Mouse (Mus musculus): ENCODE results near the gene Exoc4.

Gene Exoc4

DNA sequence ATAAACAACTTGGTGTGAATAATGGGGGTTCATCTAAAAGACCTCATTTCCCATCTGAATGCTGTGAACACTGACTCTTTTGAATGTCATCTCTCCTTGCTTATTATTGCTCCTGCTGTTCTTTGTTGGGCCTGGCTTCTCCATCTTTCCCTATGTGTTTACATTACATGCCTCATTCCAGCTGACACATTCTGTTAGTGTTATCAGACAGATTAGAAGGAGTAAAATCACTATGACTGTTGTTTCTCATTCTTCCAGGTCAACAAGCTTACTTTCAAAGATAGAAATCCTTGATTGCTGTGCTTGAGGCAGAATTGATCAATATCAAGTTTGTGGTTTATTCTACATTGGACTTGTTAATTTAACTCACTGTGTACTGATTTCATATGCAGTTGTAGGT lies 377.0 kb downstream of the Exoc4 start:
- DNase-seq (ENCODE audit: low spot score in 2 of 2): no peak

DNA sequence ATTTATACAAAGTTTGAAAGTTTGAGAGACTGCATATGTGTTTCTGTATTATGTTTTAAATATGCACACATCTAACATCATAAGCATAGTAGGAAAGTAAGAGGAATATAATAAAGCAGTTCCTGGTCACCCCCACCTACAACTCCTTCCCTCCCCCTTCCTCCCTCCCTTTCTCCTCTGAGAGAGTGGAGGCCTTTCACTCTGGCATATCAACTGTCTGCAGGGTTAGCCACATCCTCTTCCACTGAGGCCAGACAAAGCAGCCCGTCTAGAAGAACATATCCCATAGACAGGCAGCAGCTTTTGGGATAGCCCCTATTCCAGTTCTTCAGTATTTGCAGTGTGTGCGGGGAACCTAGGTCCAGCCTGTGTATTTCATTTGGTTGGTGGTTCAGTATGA lies 382.2 kb downstream of the Exoc4 start:
- DNase-seq (ENCODE audit: low spot score in 2 of 2): no peak

GRCm38 (mm10) chr6:33637192-33637591 lies 388.3 kb downstream of the Exoc4 start:
- no peak for DNase-seq (ENCODE audit: low spot score in 2 of 2)

DNA sequence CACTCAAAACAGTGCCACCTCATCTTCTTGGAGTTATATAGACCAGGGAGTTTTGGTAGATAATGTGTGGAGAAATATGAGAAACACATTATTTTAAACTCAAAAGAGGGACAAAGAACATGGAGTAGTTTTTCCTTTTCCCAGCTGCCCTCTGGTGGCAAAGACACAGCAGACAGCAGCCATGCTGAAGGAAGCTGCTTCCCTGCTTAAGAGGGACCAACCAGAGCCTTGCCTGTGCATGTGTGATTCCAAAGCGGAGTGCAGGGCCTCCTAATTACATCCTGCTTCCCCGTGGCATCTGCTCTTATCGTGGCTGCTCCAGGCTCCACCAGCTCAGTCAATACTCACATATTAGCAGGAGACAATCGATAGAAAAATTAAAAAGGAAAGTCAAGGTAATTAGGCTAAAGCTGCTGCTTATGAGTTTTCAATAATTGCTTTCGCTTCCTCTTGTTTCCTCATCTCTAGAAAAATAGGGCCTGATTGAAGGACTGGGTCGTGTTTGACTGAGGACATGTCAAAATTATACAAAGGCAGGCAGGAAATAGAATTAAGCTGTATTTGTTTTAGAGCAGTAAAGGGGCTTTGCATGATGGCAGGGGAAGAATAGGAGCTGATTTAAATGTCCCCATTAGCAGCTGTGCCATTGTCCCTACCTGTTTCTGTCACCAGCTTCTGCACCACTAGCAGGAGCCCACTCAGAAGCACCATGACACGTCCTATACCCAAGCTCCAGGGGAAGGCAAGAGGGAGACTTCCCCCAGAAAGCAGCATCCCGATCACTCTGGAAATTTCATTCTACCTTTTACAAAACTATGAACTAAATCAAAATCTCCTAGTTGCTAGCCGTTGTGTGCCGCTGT lies 433.1 kb downstream of the Exoc4 start:
- DNase-seq (ENCODE audit: low spot score in 2 of 2): peak in 1 of 2 experiments; percentile 51

GRCm38 (mm10) chr6:33683533-33683932 lies 434.6 kb downstream of the Exoc4 start:
- DNase-seq (ENCODE audit: low spot score in 2 of 2): no peak

GRCm38 (mm10) chr6:33685321-33685720 lies 436.4 kb downstream of the Exoc4 start:
- DNase-seq (ENCODE audit: low spot score in 2 of 2): no peak

- peak in 1 of 2 experiments; percentile 25 for DNase-seq (ENCODE audit: low spot score in 2 of 2)
These were observed 441.7 kb downstream of the Exoc4 start for GRCm38 (mm10) chr6:33690601-33691000.

DNA sequence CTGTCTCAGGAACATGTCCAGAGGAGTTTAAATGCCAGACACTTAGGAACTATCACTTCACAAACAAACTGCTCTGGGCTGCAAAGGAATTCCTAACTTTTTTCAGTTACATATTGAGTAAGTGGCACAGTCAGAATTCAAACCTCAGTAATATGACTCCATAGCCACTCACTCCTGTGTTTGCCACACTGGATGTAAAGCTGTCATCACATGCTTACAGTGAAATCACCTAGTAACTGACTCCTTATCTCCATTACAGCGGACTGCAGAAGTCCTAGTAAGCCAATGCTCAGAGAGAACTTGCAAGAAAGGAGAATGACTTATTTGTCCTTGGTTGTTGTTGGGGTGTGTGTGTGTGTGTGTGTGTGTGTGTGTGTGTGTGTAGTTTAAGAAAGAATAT lies 448.1 kb downstream of the Exoc4 start:
- no peak for DNase-seq (ENCODE audit: low spot score in 2 of 2)

- DNase-seq (ENCODE audit: low spot score in 2 of 2): no peak
These were observed 460.0 kb downstream of the Exoc4 start for GRCm38 (mm10) chr6:33708907-33709306.

- DNase-seq (ENCODE audit: low spot score in 2 of 2): no peak
These were observed 460.5 kb downstream of the Exoc4 start for GRCm38 (mm10) chr6:33709340-33709739.

DNA sequence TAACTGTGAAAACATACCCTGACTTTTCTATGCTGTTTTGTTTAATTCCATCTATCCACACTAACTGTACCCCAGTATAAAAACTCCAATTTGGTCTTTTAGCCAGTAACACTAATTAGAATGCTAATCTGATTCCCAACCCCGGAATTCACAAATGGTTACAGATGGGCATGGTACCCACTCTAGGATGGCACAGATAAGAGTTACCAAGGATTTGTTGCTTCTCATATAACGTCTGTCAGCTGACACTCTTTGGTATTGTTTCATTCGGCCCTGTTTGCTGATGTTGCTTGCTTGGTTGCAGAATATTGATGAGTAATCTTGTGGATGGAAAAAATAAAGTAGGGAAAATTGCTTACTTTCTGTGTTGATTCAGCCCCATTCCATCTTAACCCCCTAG lies 462.9 kb downstream of the Exoc4 start:
- DNase-seq (ENCODE audit: low spot score in 2 of 2): no peak

DNA sequence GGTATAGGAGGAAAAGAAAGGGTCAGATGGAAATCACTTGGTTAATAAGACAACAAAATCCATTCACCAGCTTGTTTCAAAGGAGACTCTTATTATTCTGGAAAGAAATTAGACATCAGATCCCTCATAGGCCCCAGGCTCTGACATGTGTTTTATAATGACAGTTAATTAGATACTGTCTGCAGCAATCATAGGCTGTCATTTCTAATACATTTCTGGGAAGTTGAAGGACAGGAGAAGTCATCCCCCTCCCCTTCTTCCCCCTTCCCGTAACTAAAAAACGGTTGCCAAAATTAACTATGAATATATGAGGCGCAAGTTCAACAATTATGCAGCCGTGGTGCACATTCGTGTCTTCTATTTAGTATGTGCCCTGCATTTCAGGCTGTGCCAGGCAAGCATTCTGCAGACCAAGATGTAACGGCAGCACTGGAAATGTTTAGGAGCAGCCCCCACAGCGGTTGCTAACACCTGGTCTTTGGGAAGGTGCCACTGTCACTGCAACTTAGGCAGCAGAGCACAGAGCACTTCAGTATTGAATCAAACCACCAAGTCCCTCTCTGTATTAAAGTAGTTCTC lies 463.7 kb downstream of the Exoc4 start:
- no peak for DNase-seq (ENCODE audit: low spot score in 2 of 2)

DNA sequence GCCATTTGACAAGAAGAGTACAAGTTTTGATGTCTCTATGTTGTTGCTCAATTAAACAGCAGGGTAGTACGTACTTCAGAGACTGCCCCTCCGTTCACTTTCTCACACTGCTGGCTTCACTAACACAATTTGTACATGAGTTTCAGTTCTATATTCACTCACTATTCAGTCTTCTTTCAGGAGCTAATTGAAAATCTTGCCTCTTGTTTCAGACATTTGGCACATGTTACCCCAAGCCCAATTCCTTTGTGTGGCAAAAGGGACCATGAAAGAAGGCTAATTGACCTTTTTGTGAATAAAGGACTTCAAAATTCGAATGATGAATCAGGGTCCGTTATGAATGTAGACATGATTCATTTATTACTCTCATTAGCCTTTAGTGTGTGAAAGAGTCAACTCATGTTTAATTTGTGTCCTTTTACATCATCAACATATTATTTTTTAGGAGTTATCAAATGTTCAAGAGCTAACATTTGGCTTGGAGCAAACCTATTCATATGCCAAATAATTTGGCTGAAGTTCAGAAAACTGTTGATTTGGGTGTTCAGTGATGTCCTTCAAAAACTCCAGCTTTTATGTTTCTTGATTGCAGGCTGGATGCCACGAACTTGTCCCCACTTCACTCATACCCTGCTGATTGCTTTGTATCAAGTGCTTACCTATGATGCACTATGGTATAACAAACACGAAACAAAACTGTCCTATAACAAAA lies 467.5 kb downstream of the Exoc4 start:
- no peak for DNase-seq (ENCODE audit: low spot score in 2 of 2)

DNA sequence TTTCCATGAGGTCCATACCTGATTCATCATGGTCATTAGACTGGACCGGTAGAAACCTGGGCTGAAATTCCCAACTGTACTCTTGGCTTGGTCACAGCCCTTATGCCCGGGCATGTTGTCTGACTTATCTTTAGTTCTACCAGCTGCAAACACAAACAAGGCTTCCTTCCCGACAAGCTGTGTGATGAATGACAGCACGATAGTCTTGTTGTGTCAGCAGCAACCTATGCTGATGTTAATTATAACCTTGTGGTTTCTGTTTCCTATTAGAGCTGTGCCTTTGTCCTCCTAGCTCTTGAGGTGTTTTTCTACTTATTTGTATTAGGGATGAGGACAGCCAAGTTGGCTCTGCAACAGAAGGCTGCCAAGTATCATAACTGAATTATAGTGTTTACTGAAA lies 472.3 kb downstream of the Exoc4 start:
- no peak for DNase-seq (ENCODE audit: low spot score in 2 of 2)

DNA sequence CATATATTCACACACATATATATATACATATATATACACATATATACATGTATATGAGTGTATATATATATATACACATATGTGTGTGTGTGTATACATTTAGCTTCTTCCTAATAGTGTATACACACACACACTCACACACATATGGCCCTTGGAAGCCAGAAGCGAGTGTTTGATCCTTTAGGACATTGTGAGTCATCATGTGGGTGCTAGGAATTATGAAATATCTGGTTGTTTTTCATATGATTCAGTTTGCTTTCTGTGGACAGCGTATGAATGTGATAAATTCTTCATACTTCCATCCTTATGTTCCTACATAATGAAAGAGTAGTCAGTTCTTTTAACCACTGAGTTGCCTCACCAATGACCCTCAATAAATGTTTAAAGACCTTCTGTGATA lies 473.9 kb downstream of the Exoc4 start:
- no peak for DNase-seq (ENCODE audit: low spot score in 2 of 2)

GRCm38 (mm10) chr6:33724596-33724995 lies 475.7 kb downstream of the Exoc4 start:
- DNase-seq (ENCODE audit: low spot score in 2 of 2): no peak

DNA sequence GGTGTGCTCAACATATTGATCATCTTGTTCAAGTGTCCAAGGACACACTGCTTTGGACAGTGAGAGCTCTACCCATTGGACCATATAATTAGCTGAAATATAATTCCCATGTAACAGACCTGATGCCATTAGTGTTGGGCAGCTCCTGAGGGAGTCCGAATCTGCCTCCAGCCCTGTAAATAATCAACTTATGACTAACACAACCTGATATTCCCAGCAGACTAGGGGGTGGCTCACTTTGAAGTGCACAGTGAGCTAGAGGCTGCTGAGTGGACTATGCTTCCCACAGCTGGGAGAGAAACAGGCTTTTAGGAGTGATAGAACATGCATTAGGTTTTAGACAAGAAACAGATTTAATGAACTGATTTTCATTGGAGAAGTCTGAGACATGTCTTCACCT lies 478.4 kb downstream of the Exoc4 start:
- DNase-seq (ENCODE audit: low spot score in 2 of 2): no peak

- no peak for DNase-seq (ENCODE audit: low spot score in 2 of 2)
These were observed 483.3 kb downstream of the Exoc4 start for GRCm38 (mm10) chr6:33732214-33732613.

- no peak for DNase-seq (ENCODE audit: low spot score in 2 of 2)
These were observed 484.7 kb downstream of the Exoc4 start for GRCm38 (mm10) chr6:33733602-33734001.

- no peak for DNase-seq (ENCODE audit: low spot score in 2 of 2)
These were observed 485.1 kb downstream of the Exoc4 start for GRCm38 (mm10) chr6:33734032-33734431.

DNA sequence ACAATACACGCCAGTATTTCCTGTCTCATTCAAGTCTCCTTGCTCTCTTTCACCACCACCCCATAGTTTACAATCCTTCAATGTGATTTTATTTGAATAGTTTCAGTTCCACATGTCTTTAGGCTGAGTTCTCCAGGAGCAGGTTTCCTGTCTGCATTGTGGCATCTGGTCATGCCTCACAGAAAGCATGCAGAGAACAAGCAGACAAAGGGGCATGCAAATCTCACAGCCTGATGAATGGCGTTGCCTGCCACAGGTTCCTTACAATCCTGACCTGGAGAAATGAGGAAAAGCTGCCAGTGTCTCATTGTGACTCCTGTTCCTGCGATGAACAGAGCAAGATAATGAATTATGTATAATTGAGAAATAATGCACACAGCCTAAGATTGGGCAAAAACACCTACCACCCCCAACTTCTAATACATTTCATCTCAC lies 490.0 kb downstream of the Exoc4 start:
- no peak for DNase-seq (ENCODE audit: low spot score in 2 of 2)

DNA sequence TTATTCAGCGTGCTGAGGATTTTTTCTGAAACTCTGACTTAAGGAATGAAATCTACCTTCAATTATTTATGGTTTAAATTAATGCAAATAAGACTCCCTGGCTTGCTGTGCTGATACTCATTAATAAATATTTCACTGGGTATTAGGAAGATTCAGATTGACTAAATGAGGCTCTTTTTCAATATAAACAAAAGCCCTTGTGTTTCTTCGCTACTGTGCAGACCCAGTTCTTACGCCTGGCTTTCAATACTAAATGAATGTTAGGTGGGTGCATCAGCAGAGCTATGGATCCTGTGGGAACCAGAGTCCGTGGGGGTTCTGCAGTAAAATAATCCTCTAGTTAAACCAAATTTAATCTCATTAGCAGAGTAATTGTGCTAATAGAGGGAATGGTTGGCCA lies 490.4 kb downstream of the Exoc4 start:
- no peak for DNase-seq (ENCODE audit: low spot score in 2 of 2)

- DNase-seq (ENCODE audit: low spot score in 2 of 2): no peak
These were observed 507.1 kb downstream of the Exoc4 start for GRCm38 (mm10) chr6:33755976-33756375.
